9 mouse cellular contexts compared by ENCODE assay signal in the genomic region with DNA sequence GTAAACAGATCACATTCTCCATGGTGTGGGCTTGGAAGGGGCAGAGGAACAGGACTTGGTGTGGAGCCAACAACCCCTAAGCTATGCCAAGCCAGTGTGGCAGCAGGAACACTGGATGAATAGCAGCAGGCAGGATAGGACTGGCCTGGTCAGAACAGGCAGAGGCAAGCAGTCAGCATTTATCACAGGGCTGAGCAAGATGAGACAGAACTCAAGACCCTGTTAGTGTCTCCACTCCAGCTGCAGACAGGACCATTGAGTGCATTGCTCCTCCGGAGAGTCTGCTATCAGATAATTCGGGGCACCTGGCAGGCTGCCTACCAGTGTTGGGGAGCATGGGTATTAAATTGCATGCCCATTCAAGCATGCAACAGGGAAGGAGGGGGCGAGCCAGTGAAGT. TPM values are rescaled to one million over a fixed set of nuclear protein-coding genes. Genes with fewer than 3 reads are reported as not detected.
DNase-seq lines count a peak whose midpoint lies in the region; ATAC-seq and TF ChIP-seq lines count a peak whose summit lies in the region.
"Had no signal": no experiment of that assay in that cellular context is flagged by ENCODE, and none has a peak within 500 bp of the region (broad histone marks: within the 10 kb centered on the region; RNA-seq: fewer than 3 reads in every experiment).

No protein-coding gene starts in this region.

- H3K9me3 ChIP-seq in limb, embryonic 13.5 days = no peaks in the 10 kb centered on the region
- H3K9me3 ChIP-seq in limb, embryonic 10.5 days (replicated peaks) = no peaks in the 10 kb centered on the region
- no peaks in the 10 kb centered on the region for H3K9me3 ChIP-seq in midbrain, postnatal 0 days (ENCODE audit: low read length)
- H3K9me3 ChIP-seq in intestine, embryonic 15.5 days = no peaks in the 10 kb centered on the region
- no peaks in the 10 kb centered on the region for H3K9me3 ChIP-seq in intestine, postnatal 0 days (ENCODE audit: control insufficient read depth)

- H3K36me3 ChIP-seq in limb, embryonic 13.5 days = no peaks in the 10 kb centered on the region
- no peaks in the 10 kb centered on the region for H3K36me3 ChIP-seq in limb, embryonic 10.5 days
- no peaks in the 10 kb centered on the region for H3K36me3 ChIP-seq in midbrain, postnatal 0 days (ENCODE audit: insufficient read depth, low read length)
- H3K36me3 ChIP-seq in intestine, embryonic 15.5 days = no peaks in the 10 kb centered on the region
- H3K36me3 ChIP-seq in intestine, postnatal 0 days (ENCODE audit: control insufficient read depth, insufficient read depth) = no peaks in the 10 kb centered on the region

- no peaks in the 10 kb centered on the region for H3K27me3 ChIP-seq in limb, embryonic 13.5 days
- H3K27me3 ChIP-seq in limb, embryonic 10.5 days (ENCODE audit: low read depth, poor library complexity, severe bottlenecking) = no peaks in the 10 kb centered on the region
- no peaks in the 10 kb centered on the region for H3K27me3 ChIP-seq in midbrain, postnatal 0 days (ENCODE audit: insufficient read depth, low read length)
- H3K27me3 ChIP-seq in intestine, embryonic 15.5 days (replicated peaks) = no peaks in the 10 kb centered on the region
- H3K27me3 ChIP-seq in intestine, postnatal 0 days (replicated peaks; ENCODE audit: control insufficient read depth, insufficient read depth, low read length) = no peaks in the 10 kb centered on the region

- no peak overlapping the region for H3K9ac ChIP-seq in limb, embryonic 13.5 days
- no peak overlapping the region for H3K9ac ChIP-seq in midbrain, postnatal 0 days (replicated peaks; ENCODE audit: low read length, poor library complexity, severe bottlenecking)
- H3K9ac ChIP-seq in intestine, embryonic 15.5 days = no peak overlapping the region
- no peak overlapping the region for H3K9ac ChIP-seq in intestine, postnatal 0 days (ENCODE audit: low read depth, low read length)

- no peak overlapping the region for H3K27ac ChIP-seq in limb, embryonic 13.5 days
- H3K27ac ChIP-seq in limb, embryonic 10.5 days = no peak overlapping the region
- no peak overlapping the region for H3K27ac ChIP-seq in midbrain, postnatal 0 days (ENCODE audit: low read depth, low read length)
- H3K27ac ChIP-seq in intestine, embryonic 15.5 days = no peak overlapping the region
- H3K27ac ChIP-seq in intestine, postnatal 0 days (ENCODE audit: low read depth, low read length) = no peak overlapping the region

- 73% methylated on average over 3 of the region's 3 CpGs for WGBS in limb, embryonic 13.5 days
- WGBS in limb, embryonic 10.5 days = 75% methylated on average over 3 of the region's 3 CpGs
- 69% methylated on average over 3 of the region's 3 CpGs for WGBS in midbrain, postnatal 0 days
- WGBS in intestine, embryonic 15.5 days = 78% methylated on average over 3 of the region's 3 CpGs
- 74% methylated on average over 3 of the region's 3 CpGs for WGBS in intestine, postnatal 0 days

- no peaks in the 10 kb centered on the region for H3K4me1 ChIP-seq in limb, embryonic 13.5 days
- no peaks in the 10 kb centered on the region for H3K4me1 ChIP-seq in limb, embryonic 10.5 days
- no peaks in the 10 kb centered on the region for H3K4me1 ChIP-seq in midbrain, postnatal 0 days (ENCODE audit: insufficient read depth, low read length)
- no peaks in the 10 kb centered on the region for H3K4me1 ChIP-seq in intestine, embryonic 15.5 days (replicated peaks)
- no peaks in the 10 kb centered on the region for H3K4me1 ChIP-seq in intestine, postnatal 0 days (replicated peaks; ENCODE audit: control insufficient read depth, insufficient read depth, low read length)

- TF ChIP-seq CTCF in midbrain, postnatal 0 days (IDR thresholded peaks at IDR 0.05) = no peak
- no peak for TF ChIP-seq CTCF in intestine, postnatal 0 days (IDR thresholded peaks at IDR 0.05; ENCODE audit: low read depth)

- ATAC-seq in limb, embryonic 13.5 days (ENCODE audit: low FRiP score, low read depth) = 0 out of 2 replicates have a peak, but pooled peaks have one; percentile 15
- peak; percentile 74; the same call in 1 of the 2 replicates for ATAC-seq in midbrain, postnatal 0 days (ENCODE audit: low FRiP score)
- no peak for ATAC-seq in intestine, embryonic 15.5 days
- no peak for ATAC-seq in intestine, postnatal 0 days
- ATAC-seq: activated CD4-positive, CD25-positive, alpha-beta regulatory T cell, adult 4 months had no signal

- DNase-seq in cerebellum, postnatal 25 days = peak; percentile 20 to 31
- no peak for DNase-seq in cerebellum, adult 9-11 months
- no peak for DNase-seq in limb, embryonic 10.5 days (ENCODE audit: low spot score)
- peak; percentile 71 for DNase-seq in gonadal fat pad, adult 2 months (ENCODE audit: low read depth)
- peak; percentile 73 for DNase-seq in midbrain, postnatal 0 days (ENCODE audit: low spot score)

- no peak overlapping the region for H3K4me3 ChIP-seq in limb, embryonic 13.5 days
- no peak overlapping the region for H3K4me3 ChIP-seq in limb, embryonic 10.5 days
- no peak overlapping the region for H3K4me3 ChIP-seq in midbrain, postnatal 0 days (ENCODE audit: low read depth, low read length)
- no peak overlapping the region for H3K4me3 ChIP-seq in intestine, embryonic 15.5 days (replicated peaks)
- H3K4me3 ChIP-seq in intestine, postnatal 0 days (ENCODE audit: low read depth, low read length) = no peak overlapping the region

- H3K4me2 ChIP-seq in limb, embryonic 13.5 days (replicated peaks) = no peak overlapping the region
- H3K4me2 ChIP-seq in midbrain, postnatal 0 days (ENCODE audit: low read depth, low read length, poor library complexity, severe bottlenecking) = no peak overlapping the region
- no peak overlapping the region for H3K4me2 ChIP-seq in intestine, embryonic 15.5 days (replicated peaks)
- H3K4me2 ChIP-seq in intestine, postnatal 0 days (replicated peaks; ENCODE audit: low read depth) = no peak overlapping the region

RNA-seq across cellular contexts. Expression of a gene that starts 34.6 kb away (rescaled TPM):
- 36.9 and 43.2 TPM in 2 replicates for polyA plus RNA-seq in limb, embryonic 13.5 days (2015; fragmentation: Nextera tagmentation; extraction: Ambion mirVana)
- 42.7 and 43.7 TPM in 2 replicates for polyA plus RNA-seq in limb, embryonic 10.5 days (2016; fragmentation: Nextera tagmentation; extraction: Ambion mirVana)
- 69.3 and 76.1 TPM in 2 replicates for polyA plus RNA-seq in gonadal fat pad, adult 2 months (2012; rRNA removed)
- total RNA-seq in midbrain, postnatal 0 days (2014; rRNA removed) = 57.3 and 58.1 TPM in 2 replicates
- 51.5 and 52.0 TPM in 2 replicates for polyA plus RNA-seq in midbrain, postnatal 0 days (2015; fragmentation: Nextera tagmentation; extraction: Ambion mirVana)
- polyA plus RNA-seq in intestine, embryonic 15.5 days (2015; fragmentation: Nextera tagmentation; extraction: Ambion mirVana) = 24.7 and 25.0 TPM in 2 replicates
- 9.4 and 9.8 TPM in 2 replicates for polyA plus RNA-seq in intestine, postnatal 0 days (2015; fragmentation: Nextera tagmentation; extraction: Ambion mirVana)

Comparison
In these comparisons a context has a peak if more than half of its experiments do, and no peak if none do; other contexts are left out.
1. DNase-seq: peak in cerebellum, postnatal 25 days (2 of 2), gonadal fat pad, adult 2 months (single experiment) and midbrain, postnatal 0 days (single experiment); none in cerebellum, adult 9-11 months (single experiment) and limb, embryonic 10.5 days (single experiment).
2. ATAC-seq: peak in limb, embryonic 13.5 days (single experiment) and midbrain, postnatal 0 days (single experiment); none in intestine, embryonic 15.5 days (single experiment) and intestine, postnatal 0 days (single experiment).